Mouse (Mus musculus) cerebellum, adult 11 months (tissue): ENCODE measurements at regions not wholly inside any gene's neighbourhood (a gene's known extent, or its start where the extent isn't known, plus 50 kb on each side); places are given as distances from the start of the nearest gene placed in this dataset.

Source experiments
- DNase-seq: peaks from one replicate; pipeline ENCODE4 v3.0.0; 2022

- DNase-seq = no peak
Observed at GRCm38 (mm10) chr2:178950304-178950703, 491.9 kb upstream of the Cdh4 start.

GRCm38 (mm10) chr2:178954420-178955067 lies 487.7 kb upstream of the Cdh4 start:
- no peak for DNase-seq

- no peak for DNase-seq
Observed at GRCm38 (mm10) chr2:178958829-178959228, 483.4 kb upstream of the Cdh4 start.

- DNase-seq = no peak
Observed at GRCm38 (mm10) chr2:178959603-178960002, 482.6 kb upstream of the Cdh4 start.

GRCm38 (mm10) chr2:178967584-178968365 lies 474.5 kb upstream of the Cdh4 start:
- DNase-seq = no peak

- DNase-seq = no peak
Observed at GRCm38 (mm10) chr2:178969732-178970131, 472.5 kb upstream of the Cdh4 start.

- DNase-seq = no peak
Observed at GRCm38 (mm10) chr2:178975366-178975765, 466.9 kb upstream of the Cdh4 start.

GRCm38 (mm10) chr2:178976046-178976445 lies 466.2 kb upstream of the Cdh4 start:
- no peak for DNase-seq

- DNase-seq = no peak
Observed at GRCm38 (mm10) chr2:178976495-178976894, 465.7 kb upstream of the Cdh4 start.

GRCm38 (mm10) chr2:178979451-178979850 lies 462.8 kb upstream of the Cdh4 start:
- no peak for DNase-seq

- DNase-seq = no peak
Observed at GRCm38 (mm10) chr2:178981736-178982502, 460.3 kb upstream of the Cdh4 start.

- no peak for DNase-seq
Observed at GRCm38 (mm10) chr2:178983801-178984200, 458.4 kb upstream of the Cdh4 start.

- DNase-seq = no peak
Observed at GRCm38 (mm10) chr2:178987935-178988334, 454.3 kb upstream of the Cdh4 start.

- no peak for DNase-seq
Observed at GRCm38 (mm10) chr2:178989291-178989690, 452.9 kb upstream of the Cdh4 start.

GRCm38 (mm10) chr2:178989784-178990183 lies 452.4 kb upstream of the Cdh4 start:
- no peak for DNase-seq

GRCm38 (mm10) chr2:178990959-178991358 lies 451.3 kb upstream of the Cdh4 start:
- no peak for DNase-seq

- DNase-seq = no peak
Observed at GRCm38 (mm10) chr2:178992334-178993116, 449.7 kb upstream of the Cdh4 start.

GRCm38 (mm10) chr2:178997921-178998320 lies 444.3 kb upstream of the Cdh4 start:
- DNase-seq = no peak

GRCm38 (mm10) chr2:179000448-179001081 lies 441.7 kb upstream of the Cdh4 start:
- DNase-seq = no peak

GRCm38 (mm10) chr2:179007766-179008165 lies 434.5 kb upstream of the Cdh4 start:
- DNase-seq = no peak

- no peak for DNase-seq
Observed at GRCm38 (mm10) chr2:179013891-179014593, 428.2 kb upstream of the Cdh4 start.
